Mouse (Mus musculus) spleen, adult 2 months (tissue): Measurements from ENCODE around the gene Rad51b.

ENCODE experiments used
- CTCF ChIP-seq: fragments of 200-500 bp; IDR thresholded peaks from 2 replicates; pipeline ENCODE4 v1.5.1; 2011; ENCODE audit warnings: mild to moderate bottlenecking, inconsistent platforms; ENCODE audit not compliant: insufficient read depth, insufficient read length, insufficient replicate concordance; ENCODE audit errors: extremely low read depth
- POLR2A ChIP-seq: fragments of 200-500 bp; IDR thresholded peaks from 2 replicates; pipeline ENCODE4 v1.6.1; 2011; ENCODE audit warnings: low read depth, low read length, inconsistent platforms

GRCm38 (mm10) chr12:79341291-79341845 lies 44.3 kb downstream of the Rad51b start:
- no peak for TF ChIP-seq CTCF
- no peak for TF ChIP-seq POLR2A
